Mouse (Mus musculus) hindbrain, embryonic 11.5 days (tissue): Measurements from ENCODE around the gene Clcf1. TPM values are rescaled to one million over a fixed set of nuclear protein-coding genes. Genes with fewer than 3 reads are reported as not detected.

Experiments
- ATAC-seq: fragments of 200-750 bp; cut with Nextera tagmentation; 2 replicates; pipeline ENCODE4 v1.8.0; 2017; ENCODE audit warnings: mild to moderate bottlenecking, moderate TSS enrichment, moderate library complexity; ENCODE audit not compliant: low FRiP score
- DNase-seq: peaks from one replicate; pipeline ENCODE4 v3.0.0-alpha.2; 2015; ENCODE audit warnings: low spot score
- H3K27ac ChIP-seq: fragments of 300-500 bp; sonication (generic); 2 replicates; pipeline ENCODE4 v1.5.1; 2014; ENCODE audit warnings: mild to moderate bottlenecking, low read depth, low read length
- H3K27me3 ChIP-seq: fragments of 300-500 bp; sonication (generic); 2 replicates; pipeline ENCODE4 v1.6.1; 2014; ENCODE audit warnings: mild to moderate bottlenecking, low read length, moderate library complexity, mixed read lengths; ENCODE audit not compliant: control insufficient read depth, insufficient read depth
- H3K36me3 ChIP-seq: fragments of 300-500 bp; sonication (generic); 2 replicates; pipeline ENCODE4 v1.6.1; 2014; ENCODE audit warnings: mild to moderate bottlenecking, low read length, moderate library complexity, mixed read lengths; ENCODE audit not compliant: control insufficient read depth, insufficient read depth
- H3K4me1 ChIP-seq: fragments of 300-500 bp; sonication (generic); replicated peaks from 2 replicates; pipeline ENCODE4 v1.6.1; 2014; ENCODE audit warnings: low read length, mixed read lengths; ENCODE audit not compliant: control insufficient read depth, insufficient read depth
- H3K4me2 ChIP-seq: fragments of 300-500 bp; sonication (generic); replicated peaks from 2 replicates; pipeline ENCODE4 v1.6.1; 2014; ENCODE audit warnings: mild to moderate bottlenecking, low read depth, low read length
- H3K4me3 ChIP-seq: fragments of 300-500 bp; sonication (generic); 2 replicates; pipeline ENCODE4 v1.5.1; 2014; ENCODE audit warnings: low read depth, low read length
- H3K9ac ChIP-seq: fragments of 300-500 bp; sonication (generic); 2 replicates; pipeline ENCODE4 v1.6.1; 2014; ENCODE audit warnings: low read depth, low read length
- H3K9me3 ChIP-seq: fragments of 300-500 bp; sonication (generic); 2 replicates; pipeline ENCODE4 v1.6.1; 2016; ENCODE audit warnings: low read length; ENCODE audit not compliant: control insufficient read depth
- WGBS: fragments of 180-500 bp; shearing (Covaris S2); extraction: QIAGEN DNeasy Blood & Tissue Kit; methylation state at CpG from one replicate; pipeline ENCODE4 v1.1.7; 2014; 5-methylcytosine and 5-hydroxymethylcytosine counted together
- polyA plus RNA-seq: library from polyadenylated mRNA; unstranded; fragments of >200 nt; fragmentation: Nextera tagmentation; extraction: Ambion mirVana; gene quantifications from 2 replicates; pipeline ENCODE4 v1.2.1, GENCODE M21; 2014

The Clcf1 gene
- polyA plus RNA-seq, result 0.82 and 0.90 TPM in 2 replicates

GRCm38 (mm10) chr19:4214071-4214770, at the start of gene Clcf1, which contains the start of gene AC109138.7:
Clcf1 (plus strand) TSS chr19:4214238.
AC109138.7 (plus strand) TSS chr19:4214357.
- H3K9ac ChIP-seq, result peak within 1 kb of the TSS; percentile 72
- H3K4me2 ChIP-seq, result peak within 1 kb of the TSS; percentile 100
- H3K27ac ChIP-seq, result no peak within 1 kb of the TSS
- H3K4me3 ChIP-seq, result peak within 1 kb of the TSS; percentile 59
- ATAC-seq (peak; percentile 41; the same call in 1 of the 2 replicates), DNase-seq (peak; percentile 61)
- H3K9me3 ChIP-seq, result no peaks in the 10 kb centered on the region
- H3K27me3 ChIP-seq, result peaks cover 43% of the 10 kb centered on the region
- H3K4me1 ChIP-seq, result peaks cover 11% of the 10 kb centered on the region
- WGBS, result under 1% methylated on average over 48 of the region's 49 CpGs
- H3K36me3 ChIP-seq, result no peaks in the 10 kb centered on the region

GRCm38 (mm10) chr19:4164721-4165120, 49.3 kb upstream of the Clcf1 start:
- peaks cover 6% of the 10 kb centered on the region; the same call in 1 of the 2 replicates for H3K4me1 ChIP-seq
- DNase-seq (no peak), ATAC-seq (no peak)
- no peak overlapping the region for H3K4me3 ChIP-seq
- 81% methylated on average over 2 of the region's 2 CpGs for WGBS
- no peaks in the 10 kb centered on the region for H3K27me3 ChIP-seq
- H3K27ac ChIP-seq, result no peak overlapping the region
- H3K36me3 ChIP-seq, result peaks cover 4% of the 10 kb centered on the region; the same call in 1 of the 2 replicates
- no peaks in the 10 kb centered on the region for H3K9me3 ChIP-seq
- no peak overlapping the region for H3K9ac ChIP-seq
- no peak overlapping the region for H3K4me2 ChIP-seq

GRCm38 (mm10) chr19:4166678-4167476, 47.2 kb upstream of the Clcf1 start:
- ATAC-seq, result no peak
- Histone ChIP-seq H3K9ac (no peak overlapping the region), H3K27ac (no peak overlapping the region), H3K4me1 (peaks cover 9% of the 10 kb centered on the region; the same call in 1 of the 2 replicates), H3K4me3 (no peak overlapping the region), H3K4me2 (no peak overlapping the region), H3K9me3 (no peaks in the 10 kb centered on the region), H3K27me3 (no peaks in the 10 kb centered on the region), H3K36me3 (no peaks in the 10 kb centered on the region)
- DNase-seq, result no peak
- 84% methylated on average over 9 of the region's 9 CpGs for WGBS

- Histone ChIP-seq H3K27ac (peak overlapping the region; percentile 82), H3K27me3 (no peaks in the 10 kb centered on the region), H3K4me1 (peaks cover 5% of the 10 kb centered on the region; the same call in 1 of the 2 replicates), H3K36me3 (no peaks in the 10 kb centered on the region), H3K4me2 (peak overlapping the region; percentile 76), H3K4me3 (peak overlapping the region; percentile 39), H3K9me3 (no peaks in the 10 kb centered on the region), H3K9ac (peak overlapping the region; percentile 80)
- ATAC-seq (peak; percentile 93), DNase-seq (peak; percentile 100)
- WGBS, result under 1% methylated on average over 37 of the region's 43 CpGs
Observed at GRCm38 (mm10) chr19:4169378-4169784, 44.7 kb upstream of the Clcf1 start.

- peak; percentile 63 for ATAC-seq
- H3K27ac ChIP-seq, result peak overlapping the region; percentile 82
- no peak for DNase-seq
- H3K4me2 ChIP-seq, result peak overlapping the region; percentile 76
- peak overlapping the region; percentile 39 for H3K4me3 ChIP-seq
- 11% methylated on average over 27 of the region's 27 CpGs for WGBS
- peaks cover 5% of the 10 kb centered on the region; the same call in 1 of the 2 replicates for H3K4me1 ChIP-seq
- peak overlapping the region; percentile 80 for H3K9ac ChIP-seq
- no peaks in the 10 kb centered on the region for H3K9me3 ChIP-seq
- no peaks in the 10 kb centered on the region for H3K27me3 ChIP-seq
- no peaks in the 10 kb centered on the region for H3K36me3 ChIP-seq
Observed at GRCm38 (mm10) chr19:4169810-4170209, 44.2 kb upstream of the Clcf1 start.

GRCm38 (mm10) chr19:4170723-4171392, 43.2 kb upstream of the Clcf1 start:
- ATAC-seq (no peak), DNase-seq (no peak)
- Histone ChIP-seq H3K36me3 (no peaks in the 10 kb centered on the region), H3K9me3 (no peaks in the 10 kb centered on the region), H3K27ac (no peak overlapping the region), H3K9ac (no peak overlapping the region), H3K4me3 (no peak overlapping the region), H3K4me2 (no peak overlapping the region), H3K27me3 (no peaks in the 10 kb centered on the region), H3K4me1 (peaks cover 8% of the 10 kb centered on the region; the same call in 1 of the 2 replicates)
- WGBS, result 89% methylated on average over 10 of the region's 10 CpGs

GRCm38 (mm10) chr19:4171393-4172290, 42.4 kb upstream of the Clcf1 start:
- Histone ChIP-seq H3K4me2 (no peak overlapping the region), H3K9me3 (no peaks in the 10 kb centered on the region), H3K27ac (no peak overlapping the region), H3K4me1 (peaks cover 8% of the 10 kb centered on the region; the same call in 1 of the 2 replicates), H3K9ac (no peak overlapping the region), H3K36me3 (no peaks in the 10 kb centered on the region), H3K27me3 (no peaks in the 10 kb centered on the region), H3K4me3 (no peak overlapping the region)
- DNase-seq (no peak), ATAC-seq (no peak)
- 73% methylated on average over 13 of the region's 13 CpGs for WGBS

GRCm38 (mm10) chr19:4172925-4173324, 41.1 kb upstream of the Clcf1 start:
- no peak overlapping the region for H3K4me2 ChIP-seq
- H3K27ac ChIP-seq, result no peak overlapping the region
- H3K27me3 ChIP-seq, result no peaks in the 10 kb centered on the region
- no peak overlapping the region for H3K4me3 ChIP-seq
- H3K9ac ChIP-seq, result no peak overlapping the region
- H3K9me3 ChIP-seq, result no peaks in the 10 kb centered on the region
- ATAC-seq (no peak), DNase-seq (no peak)
- H3K4me1 ChIP-seq, result peaks cover 8% of the 10 kb centered on the region; the same call in 1 of the 2 replicates
- no peaks in the 10 kb centered on the region for H3K36me3 ChIP-seq
- WGBS, result 61% methylated on average over 10 of the region's 11 CpGs
